In the genomic region with DNA sequence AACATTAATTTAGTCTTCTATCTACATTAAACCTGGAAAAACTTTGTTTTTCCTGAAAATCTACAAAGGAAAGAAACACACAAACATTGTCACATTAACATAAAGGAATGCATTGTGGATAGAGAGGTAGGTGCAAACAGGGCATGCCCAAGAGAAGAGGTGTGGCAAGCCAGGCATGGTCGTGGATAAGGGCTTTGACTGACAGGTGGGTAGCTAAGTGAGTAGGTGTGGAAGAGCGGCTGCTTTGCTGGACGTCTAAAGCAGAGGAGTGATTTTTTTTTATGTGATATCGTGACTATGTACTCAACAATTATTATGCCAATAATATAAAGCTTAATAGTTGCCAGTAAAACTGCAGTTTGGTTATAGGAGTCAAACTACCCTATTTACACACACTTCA, we compare ENCODE assay signal across 27 mouse cellular contexts.
"Had no signal": no experiment of that assay in that cellular context is flagged by ENCODE, and none has a peak within 500 bp of the region (broad histone marks: within the 10 kb centered on the region; RNA-seq: fewer than 3 reads in every experiment).

No protein-coding gene starts in this region.

- ATAC-seq: forebrain, embryonic 13.5 days; forebrain, embryonic 14.5 days; forebrain, embryonic 15.5 days; forebrain, embryonic 16.5 days; forebrain, postnatal 0 days had no signal

- H3K27ac ChIP-seq: embryonic facial prominence, embryonic 10.5 days; embryonic facial prominence, embryonic 12.5 days; embryonic facial prominence, embryonic 13.5 days; embryonic facial prominence, embryonic 15.5 days; forebrain, embryonic 10.5 days; forebrain, embryonic 12.5 days; forebrain, embryonic 13.5 days; forebrain, embryonic 15.5 days; gastrocnemius, adult 2 months; heart, adult 2 months had no signal

- H3K9me3 ChIP-seq: embryonic facial prominence, embryonic 10.5 days; embryonic facial prominence, embryonic 12.5 days; embryonic facial prominence, embryonic 13.5 days; embryonic facial prominence, embryonic 15.5 days; forebrain, embryonic 10.5 days; forebrain, embryonic 12.5 days; forebrain, embryonic 13.5 days; forebrain, embryonic 15.5 days had no signal

- H3K4me2 ChIP-seq: embryonic facial prominence, embryonic 12.5 days; embryonic facial prominence, embryonic 13.5 days; embryonic facial prominence, embryonic 15.5 days; forebrain, embryonic 12.5 days; forebrain, embryonic 13.5 days; forebrain, embryonic 15.5 days had no signal

- H3K4me3 ChIP-seq: embryonic facial prominence, embryonic 10.5 days; embryonic facial prominence, embryonic 12.5 days; embryonic facial prominence, embryonic 13.5 days; embryonic facial prominence, embryonic 15.5 days; erythroblast, embryonic 14.5 days; forebrain, embryonic 10.5 days; forebrain, embryonic 12.5 days; forebrain, embryonic 13.5 days; forebrain, embryonic 15.5 days; gastrocnemius, adult 2 months; heart, adult 2 months had no signal

- DNase-seq: cerebellum, adult 8-10 months; cerebellum, adult 9-10 months; cerebellum, adult 9-11 months; cerebellum, postnatal 10 days; cerebellum, postnatal 14 days; cerebellum, postnatal 25 days; cerebellum, postnatal 36 days; embryo, embryonic 11 days; forebrain, postnatal 0 days; gastrocnemius, adult 2 months; gastrocnemius, postnatal 10 days; gastrocnemius, postnatal 14 days; gastrocnemius, postnatal 25 days; gastrocnemius, postnatal 36 days; heart, adult 18-20 months; heart, adult 2 months had no signal

- H3K4me1 ChIP-seq: embryonic facial prominence, embryonic 10.5 days; embryonic facial prominence, embryonic 12.5 days; embryonic facial prominence, embryonic 15.5 days; forebrain, embryonic 10.5 days; forebrain, embryonic 12.5 days; forebrain, embryonic 13.5 days; forebrain, embryonic 15.5 days had no signal

- H3K9ac ChIP-seq: embryonic facial prominence, embryonic 12.5 days; embryonic facial prominence, embryonic 13.5 days; embryonic facial prominence, embryonic 15.5 days; forebrain, embryonic 12.5 days; forebrain, embryonic 13.5 days; forebrain, embryonic 15.5 days; forebrain, postnatal 0 days had no signal

- H3K36me3 ChIP-seq: embryonic facial prominence, embryonic 10.5 days; embryonic facial prominence, embryonic 12.5 days; embryonic facial prominence, embryonic 13.5 days; embryonic facial prominence, embryonic 15.5 days; forebrain, embryonic 10.5 days; forebrain, embryonic 12.5 days; forebrain, embryonic 15.5 days had no signal

- H3K27me3 ChIP-seq: embryonic facial prominence, embryonic 12.5 days; embryonic facial prominence, embryonic 13.5 days; embryonic facial prominence, embryonic 15.5 days; forebrain, embryonic 12.5 days; forebrain, embryonic 13.5 days; forebrain, embryonic 15.5 days had no signal
